Mouse (Mus musculus) heart, embryonic 13.5 days (tissue): ENCODE results near the gene Npw. TPM values are rescaled to one million over a fixed set of nuclear protein-coding genes. Genes with fewer than 3 reads are reported as not detected.
A peak's percentile ranks its signal among the peaks of the same experiment; 100 is the strongest.

Experiments used
- ATAC-seq: fragments of 200-750 bp; cut with Nextera tagmentation; 2 replicates; pipeline ENCODE4 v1.8.0; 2017; ENCODE audit warnings: moderate TSS enrichment; ENCODE audit not compliant: insufficient number of reproducible peaks, low FRiP score, low TSS enrichment; ENCODE audit errors: extremely low read depth
- H3K27ac ChIP-seq: fragments of 300-500 bp; sonication (generic); replicated peaks from 2 replicates; pipeline ENCODE4 v1.5.1; 2015; ENCODE audit warnings: moderate library complexity, mild to moderate bottlenecking, inconsistent platforms
- H3K27me3 ChIP-seq: fragments of 300-500 bp; sonication (generic); replicated peaks from 2 replicates; pipeline ENCODE4 v1.6.1; 2015; ENCODE audit warnings: mild to moderate bottlenecking, inconsistent platforms
- H3K36me3 ChIP-seq: fragments of 300-500 bp; sonication (generic); 2 replicates; pipeline ENCODE4 v1.6.1; 2015; ENCODE audit warnings: mild to moderate bottlenecking, inconsistent platforms
- H3K4me1 ChIP-seq: fragments of 300-500 bp; sonication (generic); 2 replicates; pipeline ENCODE4 v1.6.1; 2015; ENCODE audit warnings: inconsistent platforms
- H3K4me2 ChIP-seq: fragments of 300-500 bp; sonication (generic); 2 replicates; pipeline ENCODE4 v1.6.1; 2015; ENCODE audit warnings: inconsistent platforms, mild to moderate bottlenecking, moderate library complexity
- H3K4me3 ChIP-seq: fragments of 300-500 bp; sonication (generic); 2 replicates; pipeline ENCODE4 v1.5.1; 2015; ENCODE audit warnings: moderate library complexity, mild to moderate bottlenecking, inconsistent platforms
- H3K9ac ChIP-seq: fragments of 300-500 bp; sonication (generic); 2 replicates; pipeline ENCODE4 v1.6.1; 2015; ENCODE audit warnings: inconsistent platforms, mild to moderate bottlenecking, moderate library complexity
- H3K9me3 ChIP-seq: fragments of 300-500 bp; sonication (generic); 2 replicates; pipeline ENCODE4 v1.6.1; 2016; ENCODE audit warnings: inconsistent platforms
- WGBS: fragments of 180-500 bp; shearing (Covaris S2); methylation state at CpG from one replicate; pipeline ENCODE4 v1.1.7; 2015; ENCODE audit warnings: mixed read lengths; 5-methylcytosine and 5-hydroxymethylcytosine counted together
- polyA plus RNA-seq: library from polyadenylated mRNA; unstranded; fragments of >200 nt; fragmentation: Nextera tagmentation; extraction: Ambion mirVana; gene quantifications from 2 replicates; pipeline ENCODE4 v1.2.1, GENCODE M21; 2015

Gene Npw
- polyA plus RNA-seq, 1 experiment from 2014 or later: not detected

DNA sequence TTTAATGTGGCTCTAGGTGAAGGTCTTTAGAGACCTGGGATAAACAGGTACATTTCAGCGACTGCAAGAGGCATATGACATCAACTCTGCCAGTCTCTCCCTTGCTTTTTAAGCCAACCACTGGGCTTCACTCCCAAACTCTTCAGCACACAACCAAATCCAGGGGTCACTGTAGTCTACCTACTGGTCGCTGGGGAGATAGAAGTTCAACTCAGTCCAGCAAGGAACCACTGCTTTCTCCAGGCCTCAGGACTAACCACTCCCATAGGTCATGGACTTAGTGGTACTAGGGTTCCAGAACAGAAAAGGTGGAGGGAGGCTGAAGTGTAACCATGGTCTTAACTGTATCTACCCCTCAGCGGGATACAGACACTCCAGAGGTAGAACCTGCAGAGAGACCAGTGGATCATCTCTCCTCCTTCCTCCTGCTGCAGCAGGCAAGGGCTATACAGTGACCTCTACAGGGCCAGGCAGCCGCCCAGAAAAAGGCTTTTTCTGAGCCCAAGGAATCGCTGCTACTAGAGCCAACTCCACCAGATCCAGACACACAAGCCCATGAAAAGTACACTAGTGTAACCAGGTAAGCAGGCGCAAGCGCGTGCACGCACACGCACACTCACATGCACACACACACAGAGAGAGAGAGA is 9.4 kb downstream of the Npw start:
- Histone ChIP-seq H3K9ac (peak overlapping the region; percentile 94), H3K27ac (peak overlapping the region; percentile 72; the same call in 1 of the 2 replicates), H3K4me3 (peak overlapping the region; percentile 74), H3K36me3 (no peaks in the 10 kb centered on the region), H3K27me3 (peaks cover 39% of the 10 kb centered on the region), H3K4me2 (peak overlapping the region; percentile 98), H3K9me3 (no peaks in the 10 kb centered on the region), H3K4me1 (peaks cover 54% of the 10 kb centered on the region)
- 72% methylated on average over 10 of the region's 10 CpGs for WGBS
- ATAC-seq: no peak

DNA sequence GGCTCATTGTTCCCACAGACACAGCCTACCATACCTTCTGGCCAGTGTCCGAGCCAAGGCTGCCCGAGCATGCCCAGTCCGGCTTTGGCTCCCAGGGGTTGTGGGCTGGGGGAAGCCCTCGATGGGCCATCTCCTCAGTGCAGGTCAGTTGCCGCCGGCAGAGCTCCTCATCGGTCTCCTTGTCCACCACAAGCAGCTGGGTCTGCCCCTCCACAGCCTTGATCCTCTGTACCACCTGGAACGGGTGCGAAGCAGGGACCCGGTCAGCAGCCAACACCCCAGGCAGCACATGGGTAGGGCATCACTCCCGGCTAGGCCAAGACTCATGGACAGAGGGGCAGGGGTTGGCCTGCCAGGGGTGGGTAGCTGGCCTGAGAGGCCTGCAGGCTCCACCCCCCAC is 10.8 kb downstream of the Npw start:
- Histone ChIP-seq H3K4me2 (peak overlapping the region; percentile 98), H3K4me1 (peaks cover 57% of the 10 kb centered on the region), H3K9me3 (no peaks in the 10 kb centered on the region), H3K36me3 (peaks cover 9% of the 10 kb centered on the region), H3K4me3 (peak overlapping the region; percentile 74), H3K9ac (peak overlapping the region; percentile 64), H3K27ac (peak overlapping the region; percentile 87), H3K27me3 (peaks cover 48% of the 10 kb centered on the region)
- no peak for ATAC-seq
- 62% methylated on average over 11 of the region's 11 CpGs for WGBS

- Histone ChIP-seq H3K4me3 (no peak overlapping the region), H3K27me3 (peaks cover 56% of the 10 kb centered on the region), H3K4me1 (peaks cover 57% of the 10 kb centered on the region), H3K9ac (no peak overlapping the region), H3K4me2 (no peak overlapping the region), H3K9me3 (no peaks in the 10 kb centered on the region), H3K27ac (peak overlapping the region; percentile 87), H3K36me3 (peaks cover 19% of the 10 kb centered on the region)
- ATAC-seq: no peak
- WGBS: 77% methylated on average over 4 of the region's 4 CpGs
Observed at GRCm38 (mm10) chr17:24646381-24646780, 11.9 kb downstream of the Npw start.

DNA sequence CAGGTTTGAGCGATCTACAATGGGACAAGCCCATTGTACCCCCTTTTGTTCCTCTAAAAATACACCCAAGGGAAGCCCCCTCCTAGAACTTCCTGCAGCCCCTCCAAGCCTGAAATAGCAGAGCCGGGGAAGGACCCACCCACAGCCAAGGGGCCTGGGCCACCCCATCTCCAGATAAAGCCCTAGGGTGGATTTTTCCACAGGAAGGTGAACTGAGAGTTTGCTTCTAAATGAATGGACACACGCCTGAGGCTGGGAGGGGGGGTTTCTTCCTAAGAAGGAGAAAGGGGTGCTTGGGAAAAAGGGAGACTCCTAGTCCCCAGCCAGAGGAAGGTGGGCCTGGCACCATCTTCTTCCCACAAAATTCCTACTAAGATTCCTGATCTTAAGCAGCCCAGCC is 12.3 kb downstream of the Npw start:
- Histone ChIP-seq H3K9me3 (no peaks in the 10 kb centered on the region), H3K9ac (peak overlapping the region; percentile 38), H3K27me3 (peaks cover 54% of the 10 kb centered on the region), H3K4me1 (peaks cover 57% of the 10 kb centered on the region), H3K4me2 (peak overlapping the region; percentile 49; the same call in 1 of the 2 replicates), H3K36me3 (peaks cover 21% of the 10 kb centered on the region), H3K4me3 (no peak overlapping the region), H3K27ac (peak overlapping the region; percentile 87)
- 45% methylated on average over 3 of the region's 3 CpGs for WGBS
- peak; percentile 20; the same call in 1 of the 2 replicates for ATAC-seq

DNA sequence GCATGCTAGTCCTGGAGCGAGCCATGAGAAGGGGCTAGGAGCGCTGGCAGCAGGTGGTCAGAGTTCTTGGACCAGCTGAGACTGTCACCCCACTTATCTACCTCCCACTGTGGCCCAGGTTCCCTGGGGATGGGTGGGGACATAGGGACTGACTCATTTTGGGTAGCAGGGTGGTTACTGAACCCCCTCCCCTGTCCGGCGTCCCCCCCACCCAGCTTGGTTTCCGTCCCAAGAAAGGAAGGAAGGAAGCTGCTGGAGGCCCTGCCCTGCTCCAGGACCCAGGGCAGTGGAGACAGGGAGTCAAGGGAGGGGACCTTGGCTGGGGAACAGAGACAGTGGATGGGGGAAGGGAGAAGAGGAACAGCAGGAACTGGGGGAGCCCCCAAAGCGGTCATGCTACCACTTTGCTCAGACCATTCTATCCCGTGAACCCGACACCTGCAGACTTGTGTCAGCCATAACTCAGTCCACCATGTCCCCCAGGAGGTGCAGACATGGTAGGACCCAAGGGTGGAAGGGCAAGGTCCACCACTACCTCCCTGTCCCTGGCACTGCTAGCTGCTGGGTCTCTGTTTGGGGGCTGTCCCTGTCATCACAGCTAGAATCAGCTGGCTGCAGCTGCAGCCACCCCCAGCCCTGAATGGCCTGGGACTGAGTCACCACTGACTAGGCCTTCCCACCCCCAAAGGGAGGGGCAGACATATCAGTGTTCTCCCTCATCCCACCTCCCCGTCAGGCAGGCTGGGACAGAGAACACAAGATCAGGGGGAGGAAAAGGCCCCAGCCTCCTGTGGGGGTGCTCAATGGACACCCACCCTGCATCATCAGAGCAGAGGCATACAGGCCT is 13.2 kb downstream of the Npw start:
- peak overlapping the region; percentile 38 for H3K9ac ChIP-seq
- H3K27me3 ChIP-seq: peaks cover 48% of the 10 kb centered on the region
- peak overlapping the region; percentile 12 for H3K4me3 ChIP-seq
- H3K9me3 ChIP-seq: no peaks in the 10 kb centered on the region
- H3K4me1 ChIP-seq: peaks cover 56% of the 10 kb centered on the region
- 0 out of 2 replicates have a peak, but pooled peaks have one; percentile 15 for ATAC-seq
- H3K27ac ChIP-seq: peak overlapping the region; percentile 87
- 60% methylated on average over 9 of the region's 9 CpGs for WGBS
- peaks cover 29% of the 10 kb centered on the region for H3K36me3 ChIP-seq
- H3K4me2 ChIP-seq: peak overlapping the region; percentile 49

DNA sequence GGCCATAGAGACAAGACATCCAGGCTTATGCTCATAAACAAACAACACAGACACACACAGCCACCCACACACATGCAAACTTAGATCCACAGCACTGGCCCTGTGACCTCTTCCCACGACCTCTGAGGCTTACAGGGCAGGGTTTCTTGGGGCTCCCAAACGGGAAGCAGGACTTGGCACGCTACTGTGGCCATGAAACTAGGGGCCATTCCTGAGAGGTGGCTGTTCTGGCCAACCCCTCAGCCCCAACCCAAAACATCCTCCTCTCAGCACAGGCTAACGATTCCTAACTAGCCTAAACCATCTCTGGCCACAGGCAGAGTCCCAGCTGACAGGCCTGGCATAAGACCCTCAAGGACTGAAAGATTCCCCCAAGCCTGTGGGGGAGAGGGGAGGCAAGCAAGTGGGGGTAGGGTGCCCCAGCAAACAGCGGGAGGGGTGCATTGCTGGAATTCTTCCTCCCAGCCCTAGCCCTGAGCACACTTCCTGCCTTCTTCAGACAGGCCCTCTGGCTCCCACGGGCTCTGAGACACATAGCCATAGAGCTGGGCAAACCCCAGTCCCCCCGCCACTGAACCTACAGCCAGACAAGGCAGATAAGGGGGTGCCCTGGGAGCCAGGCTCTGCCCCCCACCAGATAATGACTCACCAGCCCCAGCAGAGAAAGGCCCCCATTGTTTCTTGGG is 14.1 kb downstream of the Npw start:
- H3K4me1 ChIP-seq: peaks cover 58% of the 10 kb centered on the region
- WGBS: 34% methylated on average over 7 of the region's 7 CpGs
- H3K27ac ChIP-seq: peak overlapping the region; percentile 87
- no peaks in the 10 kb centered on the region for H3K9me3 ChIP-seq
- no peak for ATAC-seq
- H3K27me3 ChIP-seq: peaks cover 45% of the 10 kb centered on the region
- peak overlapping the region; percentile 49 for H3K4me2 ChIP-seq
- H3K9ac ChIP-seq: peak overlapping the region; percentile 38
- peak overlapping the region; percentile 12 for H3K4me3 ChIP-seq
- peaks cover 38% of the 10 kb centered on the region for H3K36me3 ChIP-seq

GRCm38 (mm10) chr17:24642791-24643343 is 15.4 kb downstream of the Npw start:
- H3K4me1 ChIP-seq: peaks cover 57% of the 10 kb centered on the region

GRCm38 (mm10) chr17:24641944-24642343 is 16.3 kb downstream of the Npw start:
- Histone ChIP-seq H3K4me2 (no peak overlapping the region), H3K4me3 (no peak overlapping the region), H3K27ac (no peak overlapping the region), H3K4me1 (peaks cover 56% of the 10 kb centered on the region), H3K9ac (no peak overlapping the region), H3K9me3 (no peaks in the 10 kb centered on the region), H3K36me3 (peaks cover 48% of the 10 kb centered on the region), H3K27me3 (peaks cover 49% of the 10 kb centered on the region)
- no peak for ATAC-seq
- 82% methylated on average over 14 of the region's 14 CpGs for WGBS

More at GRCm38 (mm10) chr17:24642791-24643343, 15.4 kb downstream of the Npw start:
- no peak overlapping the region for H3K4me2 ChIP-seq
- no peak for ATAC-seq
- no peak overlapping the region for H3K27ac ChIP-seq
- no peak overlapping the region for H3K4me3 ChIP-seq
- no peaks in the 10 kb centered on the region for H3K9me3 ChIP-seq
- no peak overlapping the region for H3K9ac ChIP-seq
- H3K36me3 ChIP-seq: peaks cover 48% of the 10 kb centered on the region
- WGBS: 71% methylated on average over 6 of the region's 6 CpGs
- peaks cover 48% of the 10 kb centered on the region for H3K27me3 ChIP-seq

DNA sequence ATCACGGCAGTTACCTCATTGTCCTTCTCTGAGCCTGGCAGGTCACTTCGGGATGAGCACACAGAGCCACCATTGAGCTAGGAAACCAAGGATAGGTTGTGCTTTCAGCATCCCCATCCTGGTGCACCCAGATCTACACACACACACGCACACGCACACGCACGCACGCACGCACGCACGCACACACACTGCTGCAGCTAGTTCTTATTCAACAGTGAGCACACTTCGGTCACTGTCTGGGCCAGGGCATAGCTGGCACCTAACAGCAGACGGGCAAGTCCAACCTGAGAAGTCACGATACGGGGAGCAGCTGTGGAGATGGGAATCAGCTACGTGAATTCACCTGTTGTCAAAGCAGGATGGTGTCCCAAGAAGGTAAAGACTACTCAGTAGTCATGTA is 17.7 kb downstream of the Npw start:
- Histone ChIP-seq H3K27ac (0 out of 2 replicates have a peak overlapping the region, but pooled peaks have one; percentile 68), H3K9me3 (no peaks in the 10 kb centered on the region), H3K4me1 (peaks cover 57% of the 10 kb centered on the region), H3K4me2 (no peak overlapping the region), H3K36me3 (peaks cover 48% of the 10 kb centered on the region), H3K27me3 (peaks cover 56% of the 10 kb centered on the region), H3K9ac (no peak overlapping the region), H3K4me3 (no peak overlapping the region)
- ATAC-seq: no peak
- WGBS: 90% methylated on average over 15 of the region's 15 CpGs

- 87% methylated on average over 7 of the region's 7 CpGs for WGBS
- no peaks in the 10 kb centered on the region for H3K9me3 ChIP-seq
- H3K27ac ChIP-seq: peak overlapping the region; percentile 68
- peaks cover 48% of the 10 kb centered on the region for H3K36me3 ChIP-seq
- peaks cover 57% of the 10 kb centered on the region for H3K4me1 ChIP-seq
- ATAC-seq: no peak
- no peak overlapping the region for H3K4me3 ChIP-seq
- H3K27me3 ChIP-seq: peaks cover 61% of the 10 kb centered on the region
- 0 out of 2 replicates have a peak overlapping the region, but pooled peaks have one; percentile 8 for H3K9ac ChIP-seq
- no peak overlapping the region for H3K4me2 ChIP-seq
Observed at GRCm38 (mm10) chr17:24640119-24640518, 18.1 kb downstream of the Npw start.

- Histone ChIP-seq H3K4me2 (no peak overlapping the region), H3K27me3 (peaks cover 66% of the 10 kb centered on the region), H3K9me3 (no peaks in the 10 kb centered on the region), H3K27ac (peak overlapping the region; percentile 68), H3K4me1 (peaks cover 57% of the 10 kb centered on the region), H3K9ac (0 out of 2 replicates have a peak overlapping the region, but pooled peaks have one; percentile 8), H3K36me3 (peaks cover 48% of the 10 kb centered on the region), H3K4me3 (no peak overlapping the region)
- 47% methylated on average over 5 of the region's 5 CpGs for WGBS
- no peak for ATAC-seq
Observed at GRCm38 (mm10) chr17:24639571-24639988, 18.7 kb downstream of the Npw start.
